Mouse (Mus musculus) intestine, embryonic 16.5 days (tissue): ENCODE results near the gene Cnih4. TPM values are rescaled to one million over a fixed set of nuclear protein-coding genes. Genes with fewer than 3 reads are reported as not detected.

Source experiments
- polyA plus RNA-seq: library from polyadenylated mRNA; unstranded; fragments of >200 nt; fragmentation: Nextera tagmentation; extraction: Ambion mirVana; gene quantifications from 2 replicates; pipeline ENCODE4 v1.2.1, GENCODE M21; 2015

Cnih4 gene
- polyA plus RNA-seq, 1 experiment from 2014 or later = 142 TPM

Other genes with a start within 250 kb of the Cnih4 start
- 63.8 and 73.2 TPM in 2 replicates for gene Pycr2, start 240.4 kb upstream of the Cnih4 start, polyA plus RNA-seq
- 1.8 and 2.0 TPM in 2 replicates for gene Lefty1, start 209.7 kb upstream of the Cnih4 start, polyA plus RNA-seq
- 14.9 and 16.2 TPM in 2 replicates for gene Tmem63a, start 202.3 kb upstream of the Cnih4 start, polyA plus RNA-seq
- gene Ephx1, start 123.8 kb upstream of the Cnih4 start, polyA plus RNA-seq = 3.3 and 4.4 TPM in 2 replicates
- gene 9130409I23Rik, start 93.5 kb upstream of the Cnih4 start, polyA plus RNA-seq = not detected in 2 replicates
- gene Nvl, start 489 bp upstream of the Cnih4 start, polyA plus RNA-seq = 18.5 and 18.9 TPM in 2 replicates
- gene Wdr26, start 67.3 kb downstream of the Cnih4 start, polyA plus RNA-seq = 22.4 and 25.5 TPM in 2 replicates
- 0.13 and 0.21 TPM in 2 replicates for gene Cnih3, start 207.9 kb downstream of the Cnih4 start, polyA plus RNA-seq